Comparison of ENCODE assay signal across 17 mouse cellular contexts in the genomic region with DNA sequence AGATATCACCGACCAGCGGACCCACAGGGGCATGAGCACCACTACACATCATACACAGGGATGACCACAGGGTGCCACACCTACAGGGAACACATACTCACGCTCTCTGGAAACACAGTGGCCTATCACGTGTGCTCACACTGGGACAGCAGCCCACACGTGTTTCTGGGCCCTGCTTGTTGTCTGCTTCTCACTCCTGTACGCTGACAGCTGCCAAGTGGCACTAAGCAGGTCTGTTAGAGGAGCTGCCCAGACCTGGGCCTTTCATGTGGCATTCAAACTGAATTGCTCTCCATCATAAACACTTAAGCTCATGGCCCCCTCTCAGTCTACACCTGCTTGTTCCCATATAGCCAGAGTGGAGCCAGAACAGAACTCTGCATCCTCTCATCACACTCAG. TPM values are rescaled to one million over a fixed set of nuclear protein-coding genes. Genes with fewer than 3 reads are reported as not detected.
A peak's percentile ranks its signal among the peaks of the same experiment; 100 is the strongest.
DNase-seq lines count a peak whose midpoint lies in the region; ATAC-seq and TF ChIP-seq lines count a peak whose summit lies in the region.
"Had no signal": no experiment of that assay in that cellular context is flagged by ENCODE, and none has a peak within 500 bp of the region (broad histone marks: within the 10 kb centered on the region; RNA-seq: fewer than 3 reads in every experiment).

No protein-coding gene starts in this region.

- H3K27me3 ChIP-seq in hindbrain, embryonic 13.5 days = no peaks in the 10 kb centered on the region
- H3K27me3 ChIP-seq in hindbrain, embryonic 11.5 days (ENCODE audit: control insufficient read depth, insufficient read depth, low read length) = no peaks in the 10 kb centered on the region
- no peaks in the 10 kb centered on the region for H3K27me3 ChIP-seq in neural tube, embryonic 13.5 days
- H3K27me3 ChIP-seq in heart, postnatal 0 days (ENCODE audit: control insufficient read depth, insufficient read depth, low read length) = peaks cover 56% of the 10 kb centered on the region
- no peaks in the 10 kb centered on the region for H3K27me3 ChIP-seq in neural tube, embryonic 15.5 days (replicated peaks)
- H3K27me3 ChIP-seq: kidney, embryonic 15.5 days; liver, embryonic 13.5 days had no signal

- peaks cover 40% of the 10 kb centered on the region for H3K36me3 ChIP-seq in hindbrain, embryonic 13.5 days
- H3K36me3 ChIP-seq in hindbrain, embryonic 11.5 days (ENCODE audit: control insufficient read depth, insufficient read depth, low read length) = no peaks in the 10 kb centered on the region
- H3K36me3 ChIP-seq in neural tube, embryonic 13.5 days = peaks cover 42% of the 10 kb centered on the region
- H3K36me3 ChIP-seq in heart, postnatal 0 days (replicated peaks; ENCODE audit: control insufficient read depth, insufficient read depth, low read length) = peaks cover 16% of the 10 kb centered on the region
- peaks cover 30% of the 10 kb centered on the region for H3K36me3 ChIP-seq in neural tube, embryonic 15.5 days

- H3K9me3 ChIP-seq in hindbrain, embryonic 13.5 days = no peaks in the 10 kb centered on the region
- H3K9me3 ChIP-seq in hindbrain, embryonic 11.5 days (ENCODE audit: control insufficient read depth, low read length) = no peaks in the 10 kb centered on the region
- H3K9me3 ChIP-seq in neural tube, embryonic 13.5 days = no peaks in the 10 kb centered on the region
- H3K9me3 ChIP-seq in heart, postnatal 0 days (replicated peaks; ENCODE audit: control insufficient read depth, low read length) = no peaks in the 10 kb centered on the region
- no peaks in the 10 kb centered on the region for H3K9me3 ChIP-seq in neural tube, embryonic 15.5 days (replicated peaks)
- H3K9me3 ChIP-seq: kidney, embryonic 15.5 days; liver, embryonic 13.5 days had no signal

- peak overlapping the region; percentile 35; the same call in 1 of the 2 replicates for H3K27ac ChIP-seq in hindbrain, embryonic 13.5 days
- no peak overlapping the region for H3K27ac ChIP-seq in hindbrain, embryonic 11.5 days (ENCODE audit: low read depth, low read length)
- 0 out of 2 replicates have a peak overlapping the region, but pooled peaks have one; percentile 1 for H3K27ac ChIP-seq in neural tube, embryonic 13.5 days (replicated peaks)
- no peak overlapping the region for H3K27ac ChIP-seq in heart, postnatal 0 days (ENCODE audit: low read depth)
- peak overlapping the region; percentile 84 for H3K27ac ChIP-seq in neural tube, embryonic 15.5 days (replicated peaks)
- H3K27ac ChIP-seq: kidney, embryonic 15.5 days; liver, embryonic 13.5 days had no signal

- H3K9ac ChIP-seq in hindbrain, embryonic 13.5 days = no peak overlapping the region
- H3K9ac ChIP-seq in hindbrain, embryonic 11.5 days (ENCODE audit: low read depth, low read length) = no peak overlapping the region
- H3K9ac ChIP-seq in neural tube, embryonic 13.5 days = no peak overlapping the region
- H3K9ac ChIP-seq in heart, postnatal 0 days (replicated peaks; ENCODE audit: low read depth, low read length) = no peak overlapping the region
- no peak overlapping the region for H3K9ac ChIP-seq in neural tube, embryonic 15.5 days (replicated peaks)
- H3K9ac ChIP-seq: kidney, embryonic 15.5 days; liver, embryonic 13.5 days had no signal

- peak; percentile 100 for TF ChIP-seq EP300 in heart, postnatal 0 days (IDR thresholded peaks at IDR 0.05; ENCODE audit: low read depth)

- TF ChIP-seq CTCF in heart, postnatal 0 days (IDR thresholded peaks at IDR 0.05; ENCODE audit: low read depth) = peak; percentile 9; the same call in 1 of the 2 replicates

- 88% methylated on average over 6 of the region's 6 CpGs for WGBS in hindbrain, embryonic 13.5 days
- WGBS in hindbrain, embryonic 11.5 days = 81% methylated on average over 6 of the region's 6 CpGs
- WGBS in neural tube, embryonic 13.5 days = 88% methylated on average over 6 of the region's 6 CpGs
- 44% methylated on average over 6 of the region's 6 CpGs for WGBS in heart, postnatal 0 days
- 84% methylated on average over 6 of the region's 6 CpGs for WGBS in neural tube, embryonic 15.5 days

- no peak overlapping the region for H3K4me2 ChIP-seq in hindbrain, embryonic 13.5 days
- H3K4me2 ChIP-seq in hindbrain, embryonic 11.5 days (replicated peaks; ENCODE audit: low read depth, low read length) = no peak overlapping the region
- H3K4me2 ChIP-seq in neural tube, embryonic 13.5 days = no peak overlapping the region
- no peak overlapping the region for H3K4me2 ChIP-seq in heart, postnatal 0 days (ENCODE audit: low read depth, low read length)
- no peak overlapping the region for H3K4me2 ChIP-seq in neural tube, embryonic 15.5 days
- H3K4me2 ChIP-seq: kidney, embryonic 15.5 days; liver, embryonic 13.5 days had no signal

- peaks cover 37% of the 10 kb centered on the region for H3K4me1 ChIP-seq in hindbrain, embryonic 13.5 days (replicated peaks)
- H3K4me1 ChIP-seq in hindbrain, embryonic 11.5 days (replicated peaks; ENCODE audit: control insufficient read depth, insufficient read depth, low read length) = 0 out of 2 replicates have a peak, but pooled peaks cover 3% of the 10 kb centered on the region
- H3K4me1 ChIP-seq in neural tube, embryonic 13.5 days (replicated peaks) = peaks cover 65% of the 10 kb centered on the region
- peaks cover 16% of the 10 kb centered on the region; the same call in 1 of the 2 replicates for H3K4me1 ChIP-seq in heart, postnatal 0 days (ENCODE audit: control insufficient read depth, insufficient read depth)
- H3K4me1 ChIP-seq in neural tube, embryonic 15.5 days = peaks cover 37% of the 10 kb centered on the region

- no peak overlapping the region for H3K4me3 ChIP-seq in hindbrain, embryonic 13.5 days
- H3K4me3 ChIP-seq in hindbrain, embryonic 11.5 days (ENCODE audit: low read depth, low read length) = no peak overlapping the region
- no peak overlapping the region for H3K4me3 ChIP-seq in neural tube, embryonic 13.5 days
- H3K4me3 ChIP-seq in heart, postnatal 0 days (ENCODE audit: low read depth, low read length) = no peak overlapping the region
- H3K4me3 ChIP-seq in neural tube, embryonic 15.5 days (replicated peaks) = no peak overlapping the region
- H3K4me3 ChIP-seq: kidney, embryonic 15.5 days; liver, embryonic 13.5 days had no signal

- ATAC-seq in hindbrain, embryonic 13.5 days (ENCODE audit: low FRiP score) = no peak
- no peak for ATAC-seq in hindbrain, embryonic 11.5 days (ENCODE audit: low FRiP score)
- no peak for ATAC-seq in neural tube, embryonic 13.5 days (ENCODE audit: low read depth)
- peak; percentile 96 for ATAC-seq in heart, postnatal 0 days (ENCODE audit: insufficient read depth, low read depth)
- no peak for ATAC-seq in neural tube, embryonic 15.5 days (ENCODE audit: low FRiP score)
- ATAC-seq in megakaryocyte-erythroid progenitor cell, adult 5-6 weeks (replicated peaks; ENCODE audit: low FRiP score, low TSS enrichment, poor library complexity, severe bottlenecking) = no peak
- ATAC-seq: forebrain, embryonic 16.5 days; lung, postnatal 0 days had no signal

- no peak for DNase-seq in hindbrain, embryonic 11.5 days (ENCODE audit: low spot score)
- DNase-seq in neural tube, embryonic 10.5 days (ENCODE audit: extremely low spot score, low spot score) = no peak
- DNase-seq in heart, postnatal 0 days (ENCODE audit: low spot score) = peak; percentile 81
- no peak for DNase-seq in frontal cortex, adult 2 months (ENCODE audit: extremely low spot score in 1 of 2, low spot score in 1 of 2)
- DNase-seq: cerebellum, adult 11-12 months; gastrocnemius, postnatal 10 days; liver, embryonic 13.5 days; right cerebral cortex, postnatal 25 days; thymus, adult 2 months had no signal

RNA-seq across cellular contexts. Expression of gene Arl8a, which starts 9.7 kb away (rescaled TPM):
- 284 and 285 TPM in 2 replicates for polyA plus RNA-seq in hindbrain, embryonic 13.5 days (2015; fragmentation: Nextera tagmentation; extraction: Ambion mirVana)
- 84.5 and 84.6 TPM in 2 replicates for polyA plus RNA-seq in hindbrain, embryonic 11.5 days (2014; fragmentation: Nextera tagmentation; extraction: Ambion mirVana)
- polyA plus RNA-seq in neural tube, embryonic 13.5 days (2015; fragmentation: Nextera tagmentation; extraction: Ambion mirVana) = 331 and 336 TPM in 2 replicates
- total RNA-seq in heart, postnatal 0 days (2014; rRNA removed; ENCODE audit: low replicate concordance) = 40.1 and 43.4 TPM in 2 replicates
- 31.9 and 35.3 TPM in 2 replicates for polyA plus RNA-seq in heart, postnatal 0 days (2015; fragmentation: Nextera tagmentation; extraction: Ambion mirVana)
- 314 and 353 TPM in 2 replicates for polyA plus RNA-seq in neural tube, embryonic 15.5 days (2015; fragmentation: Nextera tagmentation; extraction: Ambion mirVana)
- 23.8 and 38.4 TPM in 2 replicates for total RNA-seq in megakaryocyte-erythroid progenitor cell, adult 5-6 weeks (2014; fragmentation: Nextera tagmentation)
- total RNA-seq in megakaryocyte-erythroid progenitor cell, adult 5-6 weeks (2017) = 7.9 and 14.8 TPM in 2 replicates
- 337 and 341 TPM in 2 replicates for polyA plus RNA-seq in frontal cortex, adult 2 months (2012; rRNA removed)

RNA-seq across cellular contexts. Expression of gene Gpr37l1, which starts 11.2 kb away (rescaled TPM):
- polyA plus RNA-seq in hindbrain, embryonic 13.5 days (2015; fragmentation: Nextera tagmentation; extraction: Ambion mirVana) = 0.35 and 0.41 TPM in 2 replicates
- not detected in 2 replicates for polyA plus RNA-seq in hindbrain, embryonic 11.5 days (2014; fragmentation: Nextera tagmentation; extraction: Ambion mirVana)
- polyA plus RNA-seq in neural tube, embryonic 13.5 days (2015; fragmentation: Nextera tagmentation; extraction: Ambion mirVana) = 0.63 and 0.76 TPM in 2 replicates
- not detected in 2 replicates for total RNA-seq in heart, postnatal 0 days (2014; rRNA removed; ENCODE audit: low replicate concordance)
- polyA plus RNA-seq in heart, postnatal 0 days (2015; fragmentation: Nextera tagmentation; extraction: Ambion mirVana) = not detected in 2 replicates
- 1.4 and 1.7 TPM in 2 replicates for polyA plus RNA-seq in neural tube, embryonic 15.5 days (2015; fragmentation: Nextera tagmentation; extraction: Ambion mirVana)
- total RNA-seq in megakaryocyte-erythroid progenitor cell, adult 5-6 weeks (2014; fragmentation: Nextera tagmentation) = not detected in 2 replicates
- not detected in 2 replicates for total RNA-seq in megakaryocyte-erythroid progenitor cell, adult 5-6 weeks (2017)
- 265 and 291 TPM in 2 replicates for polyA plus RNA-seq in frontal cortex, adult 2 months (2012; rRNA removed)
- total RNA-seq: MEL had no signal
- polyA plus RNA-seq: kidney, embryonic 15.5 days; liver, embryonic 13.5 days had no signal

RNA-seq across cellular contexts. Expression of gene Ptpn7, which starts 23.8 kb away (rescaled TPM):
- 0.62 and 0.88 TPM in 2 replicates for polyA plus RNA-seq in hindbrain, embryonic 13.5 days (2015; fragmentation: Nextera tagmentation; extraction: Ambion mirVana)
- 1.3 and 2.1 TPM in 2 replicates for polyA plus RNA-seq in hindbrain, embryonic 11.5 days (2014; fragmentation: Nextera tagmentation; extraction: Ambion mirVana)
- 0.59 and 1.1 TPM in 2 replicates for polyA plus RNA-seq in neural tube, embryonic 13.5 days (2015; fragmentation: Nextera tagmentation; extraction: Ambion mirVana)
- 2.1 and 3.9 TPM in 2 replicates for total RNA-seq in heart, postnatal 0 days (2014; rRNA removed; ENCODE audit: low replicate concordance)
- 0.22 and 0.30 TPM in 2 replicates for polyA plus RNA-seq in heart, postnatal 0 days (2015; fragmentation: Nextera tagmentation; extraction: Ambion mirVana)
- polyA plus RNA-seq in neural tube, embryonic 15.5 days (2015; fragmentation: Nextera tagmentation; extraction: Ambion mirVana) = 0.36 and 15.5 TPM in 2 replicates
- total RNA-seq in megakaryocyte-erythroid progenitor cell, adult 5-6 weeks (2014; fragmentation: Nextera tagmentation) = 108 and 110 TPM in 2 replicates
- total RNA-seq in megakaryocyte-erythroid progenitor cell, adult 5-6 weeks (2017) = 68.5 and 93.7 TPM in 2 replicates
- polyA plus RNA-seq in frontal cortex, adult 2 months (2012; rRNA removed) = 0.19 and 0.20 TPM in 2 replicates

RNA-seq across cellular contexts. Expression of gene Lgr6, which starts 51.2 kb away (rescaled TPM):
- polyA plus RNA-seq in hindbrain, embryonic 13.5 days (2015; fragmentation: Nextera tagmentation; extraction: Ambion mirVana) = 0.47 and 0.92 TPM in 2 replicates
- 0.19 and 0.53 TPM in 2 replicates for polyA plus RNA-seq in hindbrain, embryonic 11.5 days (2014; fragmentation: Nextera tagmentation; extraction: Ambion mirVana)
- polyA plus RNA-seq in neural tube, embryonic 13.5 days (2015; fragmentation: Nextera tagmentation; extraction: Ambion mirVana) = 1.4 and 2.0 TPM in 2 replicates
- total RNA-seq in heart, postnatal 0 days (2014; rRNA removed; ENCODE audit: low replicate concordance) = 8.6 and 17.3 TPM in 2 replicates
- polyA plus RNA-seq in heart, postnatal 0 days (2015; fragmentation: Nextera tagmentation; extraction: Ambion mirVana) = 3.8 and 4.5 TPM in 2 replicates
- 1.6 TPM in 2 replicates for polyA plus RNA-seq in neural tube, embryonic 15.5 days (2015; fragmentation: Nextera tagmentation; extraction: Ambion mirVana)
- not detected in 2 replicates for total RNA-seq in megakaryocyte-erythroid progenitor cell, adult 5-6 weeks (2014; fragmentation: Nextera tagmentation)
- not detected in 2 replicates for total RNA-seq in megakaryocyte-erythroid progenitor cell, adult 5-6 weeks (2017)
- polyA plus RNA-seq in frontal cortex, adult 2 months (2012; rRNA removed) = 19.1 and 21.3 TPM in 2 replicates

Comparison
In these comparisons a context has a peak if more than half of its experiments do, and no peak if none do; other contexts are left out.
1. H3K27ac ChIP-seq: peak in hindbrain, embryonic 13.5 days (single experiment), neural tube, embryonic 13.5 days (single experiment) and neural tube, embryonic 15.5 days (single experiment); none in hindbrain, embryonic 11.5 days (single experiment) and heart, postnatal 0 days (single experiment).
2. RNA of gene Gpr37l1, which starts 11.2 kb away (polyA plus RNA-seq): 265 to 291 TPM in frontal cortex, adult 2 months; 1.4 to 1.7 TPM in neural tube, embryonic 15.5 days, 0.63 to 0.76 TPM in neural tube, embryonic 13.5 days, 0.35 to 0.41 TPM in hindbrain, embryonic 13.5 days, not detected in heart, postnatal 0 days and not detected in hindbrain, embryonic 11.5 days; every median in the first group is over 10 times any median in the second.